Mouse (Mus musculus) forebrain, postnatal 0 days (tissue): ENCODE data around the gene Sds. TPM values are rescaled to one million over a fixed set of nuclear protein-coding genes. Genes with fewer than 3 reads are reported as not detected.

ENCODE experiments used
- ATAC-seq: fragments of 200-750 bp; cut with Nextera tagmentation; 2 replicates; pipeline ENCODE4 v1.8.0; 2017; ENCODE audit warnings: mild to moderate bottlenecking, moderate library complexity
- DNase-seq: peaks from one replicate; pipeline ENCODE4 v3.0.0-alpha.2; 2015
- H3K27ac ChIP-seq: fragments of 300-500 bp; sonication (generic); 2 replicates; pipeline ENCODE4 v1.5.1; 2014; ENCODE audit warnings: low read depth, mild to moderate bottlenecking, antibody characterized with exemption, low read length, moderate library complexity, mixed read lengths
- H3K27me3 ChIP-seq: fragments of 300-500 bp; sonication (generic); 2 replicates; pipeline ENCODE4 v1.6.1; 2014; ENCODE audit warnings: mild to moderate bottlenecking, low read length, mixed read lengths; ENCODE audit not compliant: insufficient read depth
- H3K36me3 ChIP-seq: fragments of 300-500 bp; sonication (generic); 2 replicates; pipeline ENCODE4 v1.6.1; 2014; ENCODE audit warnings: mild to moderate bottlenecking, moderate library complexity; ENCODE audit not compliant: insufficient read depth
- H3K4me1 ChIP-seq: fragments of 300-500 bp; sonication (generic); 2 replicates; pipeline ENCODE4 v1.6.1; 2014; ENCODE audit warnings: antibody characterized with exemption; ENCODE audit not compliant: insufficient read depth
- H3K4me2 ChIP-seq: fragments of 300-500 bp; sonication (generic); 2 replicates; pipeline ENCODE4 v1.6.1; 2014; ENCODE audit warnings: low read depth, mild to moderate bottlenecking, moderate library complexity
- H3K4me3 ChIP-seq: fragments of 300-500 bp; sonication (generic); 2 replicates; pipeline ENCODE4 v1.5.1; 2014; ENCODE audit warnings: low read depth, low read length, mixed read lengths
- H3K9ac ChIP-seq: fragments of 300-500 bp; sonication (generic); 2 replicates; pipeline ENCODE4 v1.6.1; 2014; ENCODE audit warnings: mild to moderate bottlenecking
- H3K9me3 ChIP-seq: fragments of 300-500 bp; sonication (generic); 2 replicates; pipeline ENCODE4 v1.6.1; 2016; ENCODE audit warnings: low read length
- CTCF ChIP-seq: sonication (generic); IDR thresholded peaks from 2 replicates; pipeline ENCODE4 v1.5.1; 2016; ENCODE audit warnings: antibody characterized with exemption, control low read depth, low read depth
- WGBS: fragments of 180-500 bp; shearing (Covaris S2); extraction: QIAGEN DNeasy Blood & Tissue Kit; methylation state at CpG from one replicate; pipeline ENCODE4 v1.1.7; 2014; 5-methylcytosine and 5-hydroxymethylcytosine counted together
- polyA plus RNA-seq: library from polyadenylated mRNA; unstranded; fragments of >200 nt; fragmentation: Nextera tagmentation; extraction: Ambion mirVana; gene quantifications from 2 replicates; pipeline ENCODE4 v1.2.1, GENCODE M21; 2015
- total RNA-seq: library from RNA; depleted of rRNA; stranded (reverse); fragments of >200 nt; gene quantifications from 2 replicates; pipeline ENCODE4 v1.2.3, GENCODE M21; 2014

The Sds gene
- total and polyA plus RNA-seq, 2 experiments from 2014 or later = not detected

- DNase-seq = no peak
- H3K4me3 ChIP-seq = no peak overlapping the region
- no peak for TF ChIP-seq CTCF
- H3K27ac ChIP-seq = no peak overlapping the region
- no peaks in the 10 kb centered on the region for H3K9me3 ChIP-seq
- H3K27me3 ChIP-seq = no peaks in the 10 kb centered on the region
- H3K9ac ChIP-seq = no peak overlapping the region
- WGBS = 82% methylated on average over 15 of the region's 15 CpGs
- ATAC-seq = no peak
- H3K36me3 ChIP-seq = no peaks in the 10 kb centered on the region
- no peak overlapping the region for H3K4me2 ChIP-seq
- H3K4me1 ChIP-seq = no peaks in the 10 kb centered on the region
Observed at GRCm38 (mm10) chr5:120461902-120462301, 14.4 kb upstream of the Sds start.

GRCm38 (mm10) chr5:120464321-120464720, 12.0 kb upstream of the Sds start:
- no peaks in the 10 kb centered on the region for H3K27me3 ChIP-seq
- TF ChIP-seq CTCF = peak; percentile 69
- DNase-seq (no peak), ATAC-seq (no peak)
- no peak overlapping the region for H3K9ac ChIP-seq
- H3K27ac ChIP-seq = no peak overlapping the region
- no peak overlapping the region for H3K4me3 ChIP-seq
- H3K36me3 ChIP-seq = no peaks in the 10 kb centered on the region
- no peak overlapping the region for H3K4me2 ChIP-seq
- no peaks in the 10 kb centered on the region for H3K9me3 ChIP-seq
- 83% methylated on average over 4 of the region's 4 CpGs for WGBS
- H3K4me1 ChIP-seq = no peaks in the 10 kb centered on the region

GRCm38 (mm10) chr5:120465062-120465461, 11.3 kb upstream of the Sds start:
- no peaks in the 10 kb centered on the region for H3K9me3 ChIP-seq
- no peak for ATAC-seq
- H3K4me3 ChIP-seq = no peak overlapping the region
- H3K36me3 ChIP-seq = no peaks in the 10 kb centered on the region
- H3K27me3 ChIP-seq = no peaks in the 10 kb centered on the region
- H3K4me1 ChIP-seq = no peaks in the 10 kb centered on the region
- no peak overlapping the region for H3K4me2 ChIP-seq
- no peak overlapping the region for H3K9ac ChIP-seq
- 42% methylated on average over 5 of the region's 5 CpGs for WGBS
- peak; percentile 54 for TF ChIP-seq CTCF
- DNase-seq = no peak
- no peak overlapping the region for H3K27ac ChIP-seq

GRCm38 (mm10) chr5:120465860-120466259, 10.5 kb upstream of the Sds start:
- no peak overlapping the region for H3K9ac ChIP-seq
- H3K9me3 ChIP-seq = no peaks in the 10 kb centered on the region
- no peaks in the 10 kb centered on the region for H3K4me1 ChIP-seq
- no peak for TF ChIP-seq CTCF
- H3K4me3 ChIP-seq = no peak overlapping the region
- no peak overlapping the region for H3K27ac ChIP-seq
- no peak for DNase-seq
- no peaks in the 10 kb centered on the region for H3K27me3 ChIP-seq
- H3K36me3 ChIP-seq = no peaks in the 10 kb centered on the region
- H3K4me2 ChIP-seq = no peak overlapping the region
- no peak for ATAC-seq
- 58% methylated on average over 6 of the region's 6 CpGs for WGBS

GRCm38 (mm10) chr5:120467026-120467425, 9.3 kb upstream of the Sds start:
- TF ChIP-seq CTCF = peak; percentile 22; the same call in 1 of the 2 replicates
- no peak overlapping the region for H3K4me3 ChIP-seq
- no peak overlapping the region for H3K27ac ChIP-seq
- H3K9ac ChIP-seq = no peak overlapping the region
- H3K4me2 ChIP-seq = no peak overlapping the region
- no peaks in the 10 kb centered on the region for H3K36me3 ChIP-seq
- DNase-seq (no peak), ATAC-seq (no peak)
- 9% methylated on average over 4 of the region's 4 CpGs for WGBS
- no peaks in the 10 kb centered on the region for H3K9me3 ChIP-seq
- H3K4me1 ChIP-seq = no peaks in the 10 kb centered on the region
- H3K27me3 ChIP-seq = no peaks in the 10 kb centered on the region

- no peaks in the 10 kb centered on the region for H3K9me3 ChIP-seq
- no peak overlapping the region for H3K4me3 ChIP-seq
- H3K27ac ChIP-seq = no peak overlapping the region
- H3K4me1 ChIP-seq = no peaks in the 10 kb centered on the region
- H3K9ac ChIP-seq = no peak overlapping the region
- H3K4me2 ChIP-seq = no peak overlapping the region
- H3K36me3 ChIP-seq = no peaks in the 10 kb centered on the region
- DNase-seq = no peak
- 90% methylated on average over 5 of the region's 5 CpGs for WGBS
- no peaks in the 10 kb centered on the region for H3K27me3 ChIP-seq
- no peak for ATAC-seq
- TF ChIP-seq CTCF = no peak
Observed at GRCm38 (mm10) chr5:120468336-120468735, 8.0 kb upstream of the Sds start.

GRCm38 (mm10) chr5:120468830-120469229, 7.5 kb upstream of the Sds start:
- TF ChIP-seq CTCF = no peak
- no peak overlapping the region for H3K4me2 ChIP-seq
- H3K9me3 ChIP-seq = no peaks in the 10 kb centered on the region
- ATAC-seq (no peak), DNase-seq (no peak)
- no peaks in the 10 kb centered on the region for H3K27me3 ChIP-seq
- no peak overlapping the region for H3K9ac ChIP-seq
- no peak overlapping the region for H3K4me3 ChIP-seq
- 93% methylated on average over 6 of the region's 6 CpGs for WGBS
- no peak overlapping the region for H3K27ac ChIP-seq
- no peaks in the 10 kb centered on the region for H3K36me3 ChIP-seq
- H3K4me1 ChIP-seq = no peaks in the 10 kb centered on the region

- no peak for TF ChIP-seq CTCF
- no peaks in the 10 kb centered on the region for H3K9me3 ChIP-seq
- no peak overlapping the region for H3K27ac ChIP-seq
- H3K27me3 ChIP-seq = no peaks in the 10 kb centered on the region
- H3K4me1 ChIP-seq = no peaks in the 10 kb centered on the region
- H3K9ac ChIP-seq = no peak overlapping the region
- no peak overlapping the region for H3K4me3 ChIP-seq
- no peak overlapping the region for H3K4me2 ChIP-seq
- H3K36me3 ChIP-seq = no peaks in the 10 kb centered on the region
- DNase-seq = no peak
- no peak for ATAC-seq
- WGBS = 53% methylated on average over 4 of the region's 4 CpGs
Observed at GRCm38 (mm10) chr5:120471538-120471937, 4.8 kb upstream of the Sds start.
